Mouse (Mus musculus) ovary, postnatal 14 days (tissue): Measurements from ENCODE around the gene Myo19.

ENCODE experiments used
- DNase-seq: peaks from one replicate; pipeline ENCODE4 v3.0.0; 2022; ENCODE audit warnings: low spot score

Gene Myo19

DNA sequence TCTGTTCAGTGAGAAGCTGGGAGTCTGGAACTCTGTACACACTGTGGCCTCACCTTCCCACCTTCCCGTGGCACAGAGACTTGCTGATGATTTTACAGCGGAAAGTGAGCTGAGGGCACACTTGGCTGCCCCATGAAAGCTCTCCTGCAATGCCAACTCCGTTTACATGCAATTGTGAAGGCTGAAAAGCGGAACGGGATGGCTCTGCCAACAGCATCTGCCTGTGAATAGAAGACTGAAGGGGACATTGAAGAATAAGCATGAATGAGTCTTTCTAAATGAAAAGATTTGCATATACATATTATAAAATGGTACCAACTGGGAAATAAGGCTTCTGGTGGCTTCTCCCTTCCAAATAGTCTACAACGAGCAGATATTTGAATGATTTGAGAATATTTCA is 67.3 kb downstream of the Myo19 start:
- DNase-seq: no peak

DNA sequence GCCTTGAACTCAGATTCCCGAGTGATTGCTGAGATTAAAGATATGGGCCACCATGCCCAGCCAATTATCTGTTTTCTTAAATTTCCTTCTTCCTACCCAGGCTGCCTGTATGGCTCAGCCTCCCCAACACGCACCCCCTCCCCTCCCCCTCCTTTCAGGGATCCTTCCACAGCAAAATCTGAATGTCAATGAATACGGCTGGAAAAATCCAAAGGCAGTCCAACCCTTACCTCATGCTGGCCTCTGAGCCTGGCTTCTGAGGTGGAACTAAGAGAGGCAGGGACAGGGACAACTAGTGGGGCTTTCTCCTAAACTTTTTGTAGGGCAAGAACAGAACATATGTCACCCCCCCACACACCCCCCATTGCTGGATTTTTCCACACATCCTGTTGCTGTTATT is 68.2 kb downstream of the Myo19 start:
- DNase-seq: no peak

- DNase-seq: no peak
Measured at GRCm38 (mm10) chr11:84948526-84948925, 68.6 kb downstream of the Myo19 start.

DNA sequence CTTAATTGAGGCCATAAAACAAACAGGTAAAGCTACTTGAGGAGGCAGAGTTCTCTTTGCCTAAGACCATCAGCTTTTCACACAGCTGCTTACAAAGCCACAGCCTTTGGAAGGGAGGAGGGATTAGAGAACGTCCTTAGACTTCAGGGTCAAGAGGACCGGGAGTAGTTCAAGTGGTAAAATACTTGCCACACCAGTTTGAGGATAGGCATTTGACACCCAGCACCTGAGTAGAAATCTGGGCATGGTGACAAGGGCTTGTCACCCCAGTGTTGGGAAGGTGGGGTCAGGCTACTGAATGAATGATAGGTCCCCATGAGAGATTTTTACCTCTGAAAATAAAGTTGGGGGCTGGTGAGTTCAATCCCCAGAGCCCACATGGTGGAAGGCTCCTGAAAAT is 72.7 kb downstream of the Myo19 start:
- DNase-seq: no peak

DNA sequence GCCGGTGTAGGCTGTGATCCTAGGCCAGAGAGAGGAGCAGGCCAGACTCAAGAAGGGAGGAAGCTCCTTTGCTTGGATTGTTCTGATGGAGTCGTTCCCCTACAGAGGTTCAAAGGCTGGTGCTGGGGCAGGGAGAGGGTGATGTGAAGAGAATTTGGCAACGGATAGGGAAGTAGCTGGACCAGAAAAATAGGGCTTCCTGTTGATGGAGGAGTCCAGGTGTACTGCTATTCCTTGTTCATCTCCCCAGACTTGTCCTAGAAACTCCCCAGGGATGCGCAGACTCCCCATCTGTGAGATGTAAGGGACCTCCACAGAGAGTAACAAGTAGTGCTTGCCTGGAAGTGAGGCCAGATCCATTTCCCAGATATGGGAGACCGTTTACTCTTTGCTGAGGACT is 76.5 kb downstream of the Myo19 start:
- DNase-seq: no peak

DNA sequence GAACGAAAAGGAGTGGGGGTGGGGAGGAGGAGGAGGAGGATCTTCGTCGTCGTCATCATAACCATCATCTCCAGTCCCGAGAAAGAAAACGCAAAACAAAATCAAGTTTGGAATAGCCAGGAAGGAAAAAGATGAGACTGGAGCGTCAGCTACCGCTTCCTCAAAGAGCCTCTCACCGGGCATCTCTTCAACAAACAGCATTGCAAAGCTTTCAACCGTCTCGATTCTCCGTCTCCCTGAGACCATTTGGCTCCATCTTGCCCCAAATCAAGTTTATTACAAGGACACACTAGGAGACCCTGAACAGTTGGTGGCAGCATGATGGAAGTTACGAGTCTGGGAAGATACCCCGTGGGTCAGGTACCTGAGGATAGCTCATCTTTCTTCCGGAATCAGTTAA is 77.2 kb downstream of the Myo19 start:
- no peak for DNase-seq

DNA sequence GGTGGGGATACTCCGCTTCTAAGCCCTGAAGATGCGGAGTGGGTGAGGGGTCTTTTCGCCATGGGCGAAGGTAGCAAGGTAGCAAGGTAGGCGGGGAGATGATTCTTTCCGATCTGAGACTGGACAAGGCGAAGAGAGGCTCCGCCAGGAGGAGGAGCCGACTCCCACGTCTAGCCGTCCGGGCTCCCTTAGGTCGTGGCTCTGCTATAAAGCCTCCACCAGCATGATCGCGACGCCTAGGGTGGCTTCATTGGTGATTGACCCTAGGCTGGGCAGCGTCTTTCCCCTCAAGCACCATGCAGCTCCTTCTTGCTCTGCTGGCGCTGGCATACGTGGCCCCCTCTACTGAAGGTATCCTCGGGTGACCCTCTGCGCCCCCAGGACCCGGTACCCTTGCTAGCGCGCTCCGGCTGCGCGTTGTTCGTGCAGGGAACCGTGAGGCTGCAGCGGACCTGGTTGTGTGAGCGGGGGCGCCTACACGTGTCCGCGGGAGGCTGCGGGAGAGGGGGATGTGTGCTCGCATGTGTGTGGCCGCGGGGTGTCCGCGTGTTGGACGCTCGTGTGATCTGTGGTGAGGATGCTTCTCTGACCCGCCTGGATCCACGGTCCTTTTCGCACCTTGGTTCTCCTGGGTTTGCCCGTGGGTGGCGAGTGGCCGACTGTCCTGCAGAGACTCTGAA is 77.8 kb downstream of the Myo19 start, which contains the start of gene Car4:
Gene Car4 (plus strand): TSS at position 196 of the 680 bp plus-strand sequence.
- no peak for DNase-seq

- DNase-seq: no peak
Measured at GRCm38 (mm10) chr11:84958271-84958630, 78.3 kb downstream of the Myo19 start.

DNA sequence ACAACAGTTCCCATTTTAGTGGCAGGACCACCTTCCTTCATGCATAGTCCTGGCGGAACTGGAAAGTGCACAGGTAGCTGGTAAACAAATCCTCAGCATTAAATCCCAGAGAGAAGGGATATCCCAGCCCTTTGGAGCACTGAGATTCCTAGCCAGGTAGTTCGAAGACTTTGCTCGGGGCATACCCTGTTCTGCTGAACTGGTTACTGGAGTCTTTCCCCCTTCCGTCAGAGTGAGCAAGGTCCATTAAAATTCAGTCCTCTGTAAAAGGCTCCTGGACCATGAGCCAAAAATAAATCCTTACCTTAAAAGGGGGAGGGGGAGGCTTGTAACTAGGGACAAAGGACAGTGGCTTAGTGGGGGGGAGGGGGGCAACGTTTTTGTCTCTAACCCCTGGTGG is 79.2 kb downstream of the Myo19 start:
- DNase-seq: no peak

DNA sequence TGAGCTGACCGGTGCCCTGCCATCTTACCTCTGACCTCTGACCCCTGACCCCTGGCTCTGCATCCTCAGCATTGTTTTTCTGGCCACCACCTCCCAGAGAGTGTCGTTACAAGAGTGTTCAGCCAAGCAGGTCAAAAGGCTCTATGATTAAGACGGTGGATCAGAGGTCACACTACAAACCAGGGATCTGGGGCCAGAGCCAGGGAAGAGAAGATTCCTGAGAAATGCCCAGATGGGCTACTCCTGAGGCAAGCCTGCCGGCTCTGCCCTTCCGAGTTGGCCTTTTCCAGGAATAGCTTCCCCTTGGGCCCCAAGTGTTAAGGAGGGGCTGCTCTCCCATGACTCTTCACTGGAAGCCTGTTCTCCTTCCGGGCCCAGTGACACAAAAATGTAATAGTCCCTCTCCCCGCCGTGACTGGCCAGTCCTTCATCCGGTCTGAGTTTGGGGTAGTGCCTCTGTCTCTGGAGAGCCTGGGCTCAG is 79.8 kb downstream of the Myo19 start:
- no peak for DNase-seq

- no peak for DNase-seq
Measured at GRCm38 (mm10) chr11:84960291-84960690, 80.3 kb downstream of the Myo19 start.

DNA sequence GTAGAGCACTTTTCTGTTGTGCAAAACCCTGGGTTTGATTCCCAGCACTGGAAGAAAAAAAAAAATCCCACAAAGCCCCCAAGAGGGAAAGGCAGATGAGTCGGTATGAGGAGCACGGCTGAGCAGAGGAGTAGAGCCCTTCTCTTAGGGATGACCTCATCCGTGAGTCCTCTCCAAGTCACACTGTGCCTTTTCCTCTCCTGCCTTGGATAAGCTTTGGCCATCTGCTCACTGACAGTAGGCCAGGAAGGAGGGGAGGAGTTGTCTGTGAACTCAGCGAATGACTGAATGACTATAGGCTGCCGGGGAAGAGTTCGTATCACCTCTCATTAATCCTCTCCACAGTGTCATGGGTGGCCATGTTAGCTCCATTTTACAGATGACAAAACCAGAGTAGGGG is 80.8 kb downstream of the Myo19 start:
- no peak for DNase-seq
